Mouse (Mus musculus): ENCODE results near the gene Rpl3l. TPM values are rescaled to one million over a fixed set of nuclear protein-coding genes. Genes with fewer than 3 reads are reported as not detected.

Rpl3l gene
- total RNA-seq, 2 experiments from 2014 or later: not detected

GRCm38 (mm10) chr17:24739926-24740325, 12.3 kb downstream of the Rpl3l start:
- intact Hi-C loops (cut with DNase I): no loop called here
- no peak for DNase-seq

GRCm38 (mm10) chr17:24742307-24742706, 14.7 kb downstream of the Rpl3l start:
- intact Hi-C loops (cut with DNase I): no loop called here
- DNase-seq: no peak

GRCm38 (mm10) chr17:24743896-24744295, 16.3 kb downstream of the Rpl3l start:
- no peak for DNase-seq
- intact Hi-C loops (cut with DNase I): no loop called here

GRCm38 (mm10) chr17:24744381-24744780, 16.8 kb downstream of the Rpl3l start:
- intact Hi-C loops (cut with DNase I): no loop called here
- no peak for DNase-seq

- intact Hi-C loops (cut with DNase I): no loop called here
- DNase-seq: peak; percentile 85
These were observed 18.2 kb downstream of the Rpl3l start for GRCm38 (mm10) chr17:24745526-24746497.

- intact Hi-C loops (cut with DNase I): no loop called here
- no peak for DNase-seq
These were observed 19.4 kb downstream of the Rpl3l start for GRCm38 (mm10) chr17:24746986-24747385.

GRCm38 (mm10) chr17:24751528-24751927, 23.9 kb downstream of the Rpl3l start:
- intact Hi-C loops (cut with DNase I): loop anchor here (5.0 kb wide), 1 partner anchor 71 kb away; no protein-coding TSS in a partner anchor
- no peak for DNase-seq

GRCm38 (mm10) chr17:24752415-24753394, 25.1 kb downstream of the Rpl3l start, which contains the start of gene Hs3st6:
TSS of gene Hs3st6 (plus strand) at chr17:24752988.
- intact Hi-C loops (cut with DNase I): loop anchor here (5.0 kb wide), 1 partner anchor 70 kb away; no protein-coding TSS in a partner anchor
- no peak for DNase-seq

GRCm38 (mm10) chr17:24757394-24757793, 29.8 kb downstream of the Rpl3l start:
- no peak for DNase-seq
- intact Hi-C loops (cut with DNase I): no loop called here

GRCm38 (mm10) chr17:24761121-24761520, 33.5 kb downstream of the Rpl3l start:
- intact Hi-C loops (cut with DNase I): no loop called here
- DNase-seq: no peak

GRCm38 (mm10) chr17:24765016-24765905, 37.6 kb downstream of the Rpl3l start:
- DNase-seq: peak; percentile 25
- intact Hi-C loops (cut with DNase I): no loop called here

- DNase-seq: no peak
- intact Hi-C loops (cut with DNase I): no loop called here
These were observed 38.8 kb downstream of the Rpl3l start for GRCm38 (mm10) chr17:24766266-24766875.

GRCm38 (mm10) chr17:24769146-24769545, 41.5 kb downstream of the Rpl3l start:
- DNase-seq: no peak
- intact Hi-C loops (cut with DNase I): no loop called here

- DNase-seq: no peak
- intact Hi-C loops (cut with DNase I): no loop called here
These were observed 45.6 kb downstream of the Rpl3l start for GRCm38 (mm10) chr17:24773241-24773640.

GRCm38 (mm10) chr17:24775173-24775572, 47.6 kb downstream of the Rpl3l start:
- intact Hi-C loops (cut with DNase I): no loop called here

GRCm38 (mm10) chr17:24777073-24777472, 49.5 kb downstream of the Rpl3l start:
- no peak for DNase-seq
- intact Hi-C loops (cut with DNase I): no loop called here

More at GRCm38 (mm10) chr17:24775173-24775572, 47.6 kb downstream of the Rpl3l start:
- DNase-seq: no peak

- DNase-seq: no peak
- intact Hi-C loops (cut with DNase I): loop anchor here (2.0 kb wide), 1 partner anchor 36 kb away; no protein-coding TSS in a partner anchor
These were observed 53.2 kb downstream of the Rpl3l start for GRCm38 (mm10) chr17:24780821-24781220.
